Mouse (Mus musculus): ENCODE measurements around the gene Hk1. TPM values are rescaled to one million over a fixed set of nuclear protein-coding genes. Genes with fewer than 3 reads are reported as not detected.

Gene Hk1
- polyA plus RNA-seq, 1 experiment, result 45.1 TPM

GRCm38 (mm10) chr10:62311464-62311863 lies 68.2 kb downstream of the Hk1 start:
- peak overlapping the region; percentile 90 for H3K27ac ChIP-seq (ENCODE audit: insufficient read depth, low read depth, low read length)
- H3K4me1 ChIP-seq (ENCODE audit: control insufficient read depth, insufficient read depth, low read length), result peaks cover 20% of the 10 kb centered on the region
- TF ChIP-seq CTCF (IDR thresholded peaks at IDR 0.05; ENCODE audit: low read depth, low read length) (no peak), POLR2A (IDR thresholded peaks at IDR 0.05; ENCODE audit: borderline replicate concordance, low read depth, low read length) (no peak)
- H3K4me3 ChIP-seq (ENCODE audit: insufficient read depth, low read length), result peak overlapping the region; percentile 35

GRCm38 (mm10) chr10:62310259-62311039 lies 69.3 kb downstream of the Hk1 start:
- TF ChIP-seq CTCF (IDR thresholded peaks at IDR 0.05; ENCODE audit: low read depth, low read length), result no peak
- TF ChIP-seq POLR2A (IDR thresholded peaks at IDR 0.05; ENCODE audit: borderline replicate concordance, low read depth, low read length), result no peak
- Histone ChIP-seq H3K4me3 (ENCODE audit: insufficient read depth, low read length) (no peak overlapping the region), H3K27ac (ENCODE audit: insufficient read depth, low read depth, low read length) (no peak overlapping the region), H3K4me1 (ENCODE audit: control insufficient read depth, insufficient read depth, low read length) (peaks cover 22% of the 10 kb centered on the region)

GRCm38 (mm10) chr10:62309593-62309992 lies 70.1 kb downstream of the Hk1 start:
- TF ChIP-seq POLR2A (IDR thresholded peaks at IDR 0.05; ENCODE audit: borderline replicate concordance, low read depth, low read length), result no peak
- TF ChIP-seq CTCF (IDR thresholded peaks at IDR 0.05; ENCODE audit: low read depth, low read length), result no peak
- H3K4me1 ChIP-seq (ENCODE audit: control insufficient read depth, insufficient read depth, low read length), result peaks cover 22% of the 10 kb centered on the region
- no peak overlapping the region for H3K27ac ChIP-seq (ENCODE audit: insufficient read depth, low read depth, low read length)
- no peak overlapping the region for H3K4me3 ChIP-seq (ENCODE audit: insufficient read depth, low read length)

GRCm38 (mm10) chr10:62308896-62309491 lies 70.7 kb downstream of the Hk1 start:
- H3K4me1 ChIP-seq (ENCODE audit: control insufficient read depth, insufficient read depth, low read length), result peaks cover 22% of the 10 kb centered on the region
- no peak overlapping the region for H3K27ac ChIP-seq (ENCODE audit: insufficient read depth, low read depth, low read length)
- H3K4me3 ChIP-seq (ENCODE audit: insufficient read depth, low read length), result no peak overlapping the region
- TF ChIP-seq CTCF (IDR thresholded peaks at IDR 0.05; ENCODE audit: low read depth, low read length), result no peak
- TF ChIP-seq POLR2A (IDR thresholded peaks at IDR 0.05; ENCODE audit: borderline replicate concordance, low read depth, low read length), result no peak

GRCm38 (mm10) chr10:62306483-62306882 lies 73.2 kb downstream of the Hk1 start:
- TF ChIP-seq CTCF (IDR thresholded peaks at IDR 0.05; ENCODE audit: low read depth, low read length) (no peak), POLR2A (IDR thresholded peaks at IDR 0.05; ENCODE audit: borderline replicate concordance, low read depth, low read length) (no peak)
- peaks cover 18% of the 10 kb centered on the region for H3K4me1 ChIP-seq (ENCODE audit: control insufficient read depth, insufficient read depth, low read length)
- no peak overlapping the region for H3K4me3 ChIP-seq (ENCODE audit: insufficient read depth, low read length)
- H3K27ac ChIP-seq (ENCODE audit: insufficient read depth, low read depth, low read length), result no peak overlapping the region

GRCm38 (mm10) chr10:62305090-62305489 lies 74.6 kb downstream of the Hk1 start:
- H3K27ac ChIP-seq (ENCODE audit: insufficient read depth, low read depth, low read length), result no peak overlapping the region
- peaks cover 18% of the 10 kb centered on the region for H3K4me1 ChIP-seq (ENCODE audit: control insufficient read depth, insufficient read depth, low read length)
- no peak for TF ChIP-seq CTCF (IDR thresholded peaks at IDR 0.05; ENCODE audit: low read depth, low read length)
- no peak for TF ChIP-seq POLR2A (IDR thresholded peaks at IDR 0.05; ENCODE audit: borderline replicate concordance, low read depth, low read length)
- no peak overlapping the region for H3K4me3 ChIP-seq (ENCODE audit: insufficient read depth, low read length)

GRCm38 (mm10) chr10:62300006-62300827 lies 79.5 kb downstream of the Hk1 start:
- Histone ChIP-seq H3K27ac (ENCODE audit: insufficient read depth, low read depth, low read length) (peak overlapping the region; percentile 82), H3K4me1 (ENCODE audit: control insufficient read depth, insufficient read depth, low read length) (peaks cover 21% of the 10 kb centered on the region)

GRCm38 (mm10) chr10:62296086-62296872 lies 83.4 kb downstream of the Hk1 start:
- peaks cover 21% of the 10 kb centered on the region for H3K4me1 ChIP-seq (ENCODE audit: control insufficient read depth, insufficient read depth, low read length)

More at GRCm38 (mm10) chr10:62300006-62300827, 79.5 kb downstream of the Hk1 start:
- H3K4me3 ChIP-seq (ENCODE audit: insufficient read depth, low read length), result peak overlapping the region; percentile 8; the same call in 1 of the 2 replicates
- TF ChIP-seq CTCF (IDR thresholded peaks at IDR 0.05; ENCODE audit: low read depth, low read length) (no peak), POLR2A (IDR thresholded peaks at IDR 0.05; ENCODE audit: borderline replicate concordance, low read depth, low read length) (no peak)

GRCm38 (mm10) chr10:62294112-62294511 lies 85.6 kb downstream of the Hk1 start:
- H3K27ac ChIP-seq (ENCODE audit: insufficient read depth, low read depth, low read length), result no peak overlapping the region
- no peak overlapping the region for H3K4me3 ChIP-seq (ENCODE audit: insufficient read depth, low read length)
- H3K4me1 ChIP-seq (ENCODE audit: control insufficient read depth, insufficient read depth, low read length), result peaks cover 1% of the 10 kb centered on the region; the same call in 1 of the 2 replicates
- TF ChIP-seq POLR2A (IDR thresholded peaks at IDR 0.05; ENCODE audit: borderline replicate concordance, low read depth, low read length) (no peak), CTCF (IDR thresholded peaks at IDR 0.05; ENCODE audit: low read depth, low read length) (no peak)

More at GRCm38 (mm10) chr10:62296086-62296872, 83.4 kb downstream of the Hk1 start:
- TF ChIP-seq POLR2A (IDR thresholded peaks at IDR 0.05; ENCODE audit: borderline replicate concordance, low read depth, low read length) (no peak), CTCF (IDR thresholded peaks at IDR 0.05; ENCODE audit: low read depth, low read length) (no peak)
- H3K4me3 ChIP-seq (ENCODE audit: insufficient read depth, low read length), result no peak overlapping the region
- no peak overlapping the region for H3K27ac ChIP-seq (ENCODE audit: insufficient read depth, low read depth, low read length)

Measured in bone marrow macrophage, adult 2 months (primary cell).